Mouse (Mus musculus) neural tube, embryonic 12.5 days (tissue): ENCODE measurements at regions not wholly inside any gene's neighbourhood (a gene's known extent, or its start where the extent isn't known, plus 50 kb on each side); places are given as distances from the start of the nearest gene placed in this dataset.

Source experiments
- ATAC-seq: fragments of 200-750 bp; cut with Nextera tagmentation; 2 replicates; pipeline ENCODE4 v1.8.0; 2017; ENCODE audit warnings: low read depth, mild to moderate bottlenecking, moderate TSS enrichment, moderate library complexity; ENCODE audit not compliant: low FRiP score
- H3K27ac ChIP-seq: fragments of 300-500 bp; sonication (generic); 2 replicates; pipeline ENCODE4 v1.5.1; 2016
- H3K27me3 ChIP-seq: fragments of 300-500 bp; sonication (generic); replicated peaks from 2 replicates; pipeline ENCODE4 v1.6.1; 2016; ENCODE audit warnings: mild to moderate bottlenecking
- H3K36me3 ChIP-seq: fragments of 300-500 bp; sonication (generic); 2 replicates; pipeline ENCODE4 v1.6.1; 2016; ENCODE audit warnings: mild to moderate bottlenecking
- H3K4me1 ChIP-seq: fragments of 300-500 bp; sonication (generic); 2 replicates; pipeline ENCODE4 v1.6.1; 2016
- H3K4me2 ChIP-seq: fragments of 300-500 bp; sonication (generic); replicated peaks from 2 replicates; pipeline ENCODE4 v1.6.1; 2016; ENCODE audit warnings: mild to moderate bottlenecking
- H3K4me3 ChIP-seq: fragments of 300-500 bp; sonication (generic); 2 replicates; pipeline ENCODE4 v1.5.1; 2016
- H3K9ac ChIP-seq: fragments of 300-500 bp; sonication (generic); 2 replicates; pipeline ENCODE4 v1.6.1; 2016; ENCODE audit warnings: mild to moderate bottlenecking
- H3K9me3 ChIP-seq: fragments of 300-500 bp; sonication (generic); 2 replicates; pipeline ENCODE4 v1.6.1; 2016; ENCODE audit warnings: mild to moderate bottlenecking
- WGBS: fragments of 180-500 bp; shearing (Covaris S2); methylation state at CpG from one replicate; pipeline ENCODE4 v1.1.7; 2016; 5-methylcytosine and 5-hydroxymethylcytosine counted together

- 88% methylated on average over 1 of the region's 1 CpGs for WGBS
- no peaks in the 10 kb centered on the region for H3K9me3 ChIP-seq
These were observed 125.5 kb upstream of the P3h2 start for GRCm38 (mm10) chr16:26231110-26231509.

GRCm38 (mm10) chr16:26211418-26211817 is 105.8 kb upstream of the P3h2 start:
- WGBS: 91% methylated on average over 3 of the region's 3 CpGs
- Histone ChIP-seq H3K4me3 (no peak overlapping the region), H3K27ac (no peak overlapping the region), H3K9ac (no peak overlapping the region), H3K27me3 (no peaks in the 10 kb centered on the region), H3K36me3 (no peaks in the 10 kb centered on the region), H3K9me3 (no peaks in the 10 kb centered on the region), H3K4me1 (no peaks in the 10 kb centered on the region), H3K4me2 (no peak overlapping the region)
- no peak for ATAC-seq

More at GRCm38 (mm10) chr16:26231110-26231509, 125.5 kb upstream of the P3h2 start:
- Histone ChIP-seq H3K36me3 (no peaks in the 10 kb centered on the region), H3K4me3 (no peak overlapping the region), H3K4me1 (no peaks in the 10 kb centered on the region), H3K4me2 (no peak overlapping the region), H3K27me3 (no peaks in the 10 kb centered on the region), H3K9ac (no peak overlapping the region), H3K27ac (no peak overlapping the region)
- ATAC-seq: no peak

- 23% methylated on average over 4 of the region's 4 CpGs for WGBS
- H3K9me3 ChIP-seq: no peaks in the 10 kb centered on the region
These were observed 93.5 kb upstream of the P3h2 start for GRCm38 (mm10) chr16:26199125-26199524.

GRCm38 (mm10) chr16:26196345-26196744 is 90.8 kb upstream of the P3h2 start:
- no peaks in the 10 kb centered on the region for H3K27me3 ChIP-seq
- H3K27ac ChIP-seq: no peak overlapping the region
- no peak overlapping the region for H3K9ac ChIP-seq
- no peak overlapping the region for H3K4me2 ChIP-seq
- H3K4me3 ChIP-seq: no peak overlapping the region
- H3K36me3 ChIP-seq: no peaks in the 10 kb centered on the region
- no peaks in the 10 kb centered on the region for H3K4me1 ChIP-seq
- no peak for ATAC-seq
- no peaks in the 10 kb centered on the region for H3K9me3 ChIP-seq

More at GRCm38 (mm10) chr16:26199125-26199524, 93.5 kb upstream of the P3h2 start:
- H3K27me3 ChIP-seq: no peaks in the 10 kb centered on the region
- H3K4me2 ChIP-seq: no peak overlapping the region
- no peak; the same call in 1 of the 2 replicates for ATAC-seq
- no peak overlapping the region for H3K9ac ChIP-seq
- no peak overlapping the region for H3K27ac ChIP-seq
- no peak overlapping the region for H3K4me3 ChIP-seq
- H3K4me1 ChIP-seq: no peaks in the 10 kb centered on the region
- H3K36me3 ChIP-seq: no peaks in the 10 kb centered on the region

GRCm38 (mm10) chr16:26185288-26186281 is 80.0 kb upstream of the P3h2 start:
- no peak overlapping the region for H3K4me2 ChIP-seq
- no peak overlapping the region for H3K9ac ChIP-seq
- no peaks in the 10 kb centered on the region for H3K36me3 ChIP-seq
- H3K4me1 ChIP-seq: no peaks in the 10 kb centered on the region
- H3K27ac ChIP-seq: no peak overlapping the region
- no peak for ATAC-seq
- WGBS: 62% methylated on average over 8 of the region's 8 CpGs
- no peaks in the 10 kb centered on the region for H3K27me3 ChIP-seq
- H3K4me3 ChIP-seq: no peak overlapping the region
- no peaks in the 10 kb centered on the region for H3K9me3 ChIP-seq

- no peaks in the 10 kb centered on the region for H3K4me1 ChIP-seq
- H3K4me2 ChIP-seq: no peak overlapping the region
- WGBS: 66% methylated on average over 6 of the region's 6 CpGs
- H3K27ac ChIP-seq: no peak overlapping the region
- no peak overlapping the region for H3K9ac ChIP-seq
- H3K27me3 ChIP-seq: no peaks in the 10 kb centered on the region
- H3K36me3 ChIP-seq: no peaks in the 10 kb centered on the region
- ATAC-seq: no peak
- no peaks in the 10 kb centered on the region for H3K9me3 ChIP-seq
- H3K4me3 ChIP-seq: no peak overlapping the region
These were observed 79.2 kb upstream of the P3h2 start for GRCm38 (mm10) chr16:26184647-26185262.

- ATAC-seq: no peak
- H3K9ac ChIP-seq: no peak overlapping the region
- no peaks in the 10 kb centered on the region for H3K36me3 ChIP-seq
- H3K4me2 ChIP-seq: no peak overlapping the region
- H3K27me3 ChIP-seq: no peaks in the 10 kb centered on the region
- H3K4me1 ChIP-seq: no peaks in the 10 kb centered on the region
- H3K27ac ChIP-seq: no peak overlapping the region
- H3K9me3 ChIP-seq: no peaks in the 10 kb centered on the region
- no peak overlapping the region for H3K4me3 ChIP-seq
These were observed 77.9 kb upstream of the P3h2 start for GRCm38 (mm10) chr16:26183530-26183929.

- Histone ChIP-seq H3K4me3 (no peak overlapping the region), H3K4me1 (no peaks in the 10 kb centered on the region), H3K27ac (no peak overlapping the region), H3K36me3 (no peaks in the 10 kb centered on the region), H3K4me2 (no peak overlapping the region), H3K9ac (no peak overlapping the region), H3K27me3 (no peaks in the 10 kb centered on the region), H3K9me3 (no peaks in the 10 kb centered on the region)
- ATAC-seq: no peak
- WGBS: 85% methylated on average over 3 of the region's 3 CpGs
These were observed 76.1 kb upstream of the P3h2 start for GRCm38 (mm10) chr16:26181716-26182115.

GRCm38 (mm10) chr16:26171441-26171840 is 65.9 kb upstream of the P3h2 start:
- no peaks in the 10 kb centered on the region for H3K36me3 ChIP-seq
- WGBS: 76% methylated on average over 3 of the region's 3 CpGs
- H3K9me3 ChIP-seq: no peaks in the 10 kb centered on the region
- ATAC-seq: no peak
- no peaks in the 10 kb centered on the region for H3K27me3 ChIP-seq
- H3K4me1 ChIP-seq: no peaks in the 10 kb centered on the region
- H3K9ac ChIP-seq: no peak overlapping the region
- no peak overlapping the region for H3K4me2 ChIP-seq
- H3K27ac ChIP-seq: no peak overlapping the region
- no peak overlapping the region for H3K4me3 ChIP-seq

- H3K27me3 ChIP-seq: no peaks in the 10 kb centered on the region
- H3K9ac ChIP-seq: no peak overlapping the region
- no peaks in the 10 kb centered on the region for H3K4me1 ChIP-seq
- H3K27ac ChIP-seq: no peak overlapping the region
- H3K36me3 ChIP-seq: no peaks in the 10 kb centered on the region
- WGBS: 89% methylated on average over 1 of the region's 1 CpGs
- H3K4me2 ChIP-seq: no peak overlapping the region
- ATAC-seq: no peak
- no peak overlapping the region for H3K4me3 ChIP-seq
- H3K9me3 ChIP-seq: no peaks in the 10 kb centered on the region
These were observed 63.8 kb upstream of the P3h2 start for GRCm38 (mm10) chr16:26169382-26169781.

GRCm38 (mm10) chr16:26168216-26168615 is 62.6 kb upstream of the P3h2 start:
- Histone ChIP-seq H3K36me3 (no peaks in the 10 kb centered on the region), H3K27me3 (no peaks in the 10 kb centered on the region), H3K9me3 (no peaks in the 10 kb centered on the region), H3K9ac (no peak overlapping the region), H3K27ac (no peak overlapping the region), H3K4me1 (no peaks in the 10 kb centered on the region), H3K4me3 (no peak overlapping the region), H3K4me2 (no peak overlapping the region)
- ATAC-seq: no peak
- whole genome bisulfite sequencing: 91% methylated on average over 2 of the region's 2 CpGs

- H3K27me3 ChIP-seq: no peaks in the 10 kb centered on the region
- no peaks in the 10 kb centered on the region for H3K9me3 ChIP-seq
- no peak overlapping the region for H3K4me2 ChIP-seq
- H3K27ac ChIP-seq: no peak overlapping the region
- H3K4me3 ChIP-seq: no peak overlapping the region
- 66% methylated on average over 4 of the region's 4 CpGs for WGBS
- H3K9ac ChIP-seq: no peak overlapping the region
- H3K4me1 ChIP-seq: no peaks in the 10 kb centered on the region
- no peak for ATAC-seq
- no peaks in the 10 kb centered on the region for H3K36me3 ChIP-seq
These were observed 58.5 kb upstream of the P3h2 start for GRCm38 (mm10) chr16:26164066-26164465.
